Mouse (Mus musculus) layer of hippocampus, adult 9-10 months (tissue): ENCODE measurements around the gene Ppp4c.

Source experiments
- DNase-seq: peaks from one replicate; pipeline ENCODE4 v3.0.0; 2022; ENCODE audit warnings: low spot score

Ppp4c gene

GRCm38 (mm10) chr7:126802134-126802889 lies 10.0 kb upstream of the Ppp4c start:
- DNase-seq: no peak

GRCm38 (mm10) chr7:126801057-126801422 lies 8.7 kb upstream of the Ppp4c start:
- DNase-seq: no peak

- DNase-seq: no peak
These were observed 8.2 kb upstream of the Ppp4c start for GRCm38 (mm10) chr7:126800269-126801056.

GRCm38 (mm10) chr7:126799468-126800268 lies 7.4 kb upstream of the Ppp4c start:
- DNase-seq: no peak

GRCm38 (mm10) chr7:126799050-126799467 lies 6.8 kb upstream of the Ppp4c start:
- peak; percentile 93 for DNase-seq

- no peak for DNase-seq
These were observed 6.1 kb upstream of the Ppp4c start for GRCm38 (mm10) chr7:126798127-126799049.

- DNase-seq: no peak
These were observed 5.3 kb upstream of the Ppp4c start, which contains the start of gene Fam57b for GRCm38 (mm10) chr7:126797411-126798126. Gene Fam57b, plus strand, starts transcription at chr7:126797668.

GRCm38 (mm10) chr7:126796350-126796932 lies 4.1 kb upstream of the Ppp4c start:
- no peak for DNase-seq

- DNase-seq: no peak
These were observed 3.4 kb upstream of the Ppp4c start for GRCm38 (mm10) chr7:126795387-126796317.

GRCm38 (mm10) chr7:126794271-126794605 lies 1.9 kb upstream of the Ppp4c start:
- no peak for DNase-seq

- no peak for DNase-seq
These were observed 1.4 kb upstream of the Ppp4c start for GRCm38 (mm10) chr7:126793456-126794270.

- no peak for DNase-seq
These were observed 586 bp upstream of the Ppp4c start for GRCm38 (mm10) chr7:126792721-126793443.

GRCm38 (mm10) chr7:126789141-126789540 lies 3.2 kb downstream of the Ppp4c start:
- no peak for DNase-seq

- DNase-seq: no peak
These were observed 6.2 kb downstream of the Ppp4c start for GRCm38 (mm10) chr7:126786142-126786541.

GRCm38 (mm10) chr7:126785056-126785455 lies 7.2 kb downstream of the Ppp4c start:
- no peak for DNase-seq

- no peak for DNase-seq
These were observed 7.8 kb downstream of the Ppp4c start for GRCm38 (mm10) chr7:126784469-126784868.

- DNase-seq: no peak
These were observed 9.6 kb downstream of the Ppp4c start for GRCm38 (mm10) chr7:126782693-126783092.
